Mouse (Mus musculus) thymus, postnatal 36 days (tissue): ENCODE data around the gene Zim1.

Source experiments
- DNase-seq, 2 experiments: peaks; one replicate each; pipeline ENCODE4 v3.0.0; 2022; ENCODE audit warnings: mixed read lengths in 2 of 2

Zim1 gene

DNA sequence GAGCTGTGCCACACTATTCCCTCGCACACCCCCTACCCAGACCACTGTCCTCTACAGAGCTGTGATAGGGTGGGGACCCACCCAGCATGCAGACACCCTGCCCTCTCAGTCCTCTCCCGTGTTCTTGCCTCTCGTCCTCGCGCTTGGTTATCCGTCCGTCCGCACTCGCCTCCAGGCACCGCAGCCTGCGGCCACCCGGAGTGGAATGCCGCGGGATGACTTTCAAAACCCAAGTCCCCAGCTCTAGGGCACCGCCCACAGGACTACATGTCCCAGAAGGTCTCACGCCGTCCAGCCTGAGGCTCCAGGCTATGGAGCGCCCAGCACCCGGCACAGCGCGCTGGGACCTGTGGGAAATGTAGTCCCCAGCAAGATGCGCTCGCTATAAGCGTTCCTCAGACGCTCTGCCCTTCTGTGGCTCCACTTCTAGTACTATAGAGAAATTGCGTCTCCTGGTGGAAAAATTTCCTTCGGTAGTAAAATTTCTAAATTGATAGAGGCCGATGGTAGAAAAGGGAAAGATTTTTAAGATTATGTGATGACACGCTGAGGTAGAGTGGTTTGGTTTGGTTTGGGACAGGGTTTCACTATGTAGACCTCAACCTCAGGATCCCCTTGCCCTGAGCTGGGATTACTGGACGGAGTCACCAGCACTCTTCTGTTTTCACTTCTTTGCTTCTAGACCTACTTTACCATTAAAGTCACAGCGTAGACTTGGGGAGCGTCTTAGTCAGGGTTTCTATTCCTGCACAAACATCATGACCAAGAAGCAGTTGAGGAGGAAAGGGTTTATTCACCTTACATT, at the start of gene Zim1:
TSS of gene Zim1 (minus strand) at position 210 of the 805 bp plus-strand sequence.
- no peak for DNase-seq

- no peak for DNase-seq
Observed at GRCm38 (mm10) chr7:6744281-6744904, 48.1 kb upstream of the Zim1 start.

DNA sequence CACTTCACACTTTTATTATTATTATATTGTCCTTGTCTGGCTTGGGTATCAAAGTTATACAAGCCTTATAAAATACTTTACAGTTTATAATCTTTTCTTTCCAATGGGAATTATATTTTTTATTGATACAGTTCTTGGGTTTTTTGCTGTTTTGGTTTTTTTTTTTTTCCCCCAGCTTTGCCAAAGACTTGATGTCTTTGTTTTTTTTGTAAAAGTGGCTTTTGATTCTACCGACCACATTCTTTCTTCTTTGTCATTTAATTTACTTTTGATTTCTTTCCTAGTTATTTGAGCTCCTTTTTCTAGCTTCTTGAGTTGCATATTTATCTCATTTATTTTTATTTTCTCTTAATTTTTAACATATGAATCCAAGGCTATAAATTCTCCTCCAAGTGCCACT, 39.8 kb upstream of the Zim1 start:
- no peak for DNase-seq

DNA sequence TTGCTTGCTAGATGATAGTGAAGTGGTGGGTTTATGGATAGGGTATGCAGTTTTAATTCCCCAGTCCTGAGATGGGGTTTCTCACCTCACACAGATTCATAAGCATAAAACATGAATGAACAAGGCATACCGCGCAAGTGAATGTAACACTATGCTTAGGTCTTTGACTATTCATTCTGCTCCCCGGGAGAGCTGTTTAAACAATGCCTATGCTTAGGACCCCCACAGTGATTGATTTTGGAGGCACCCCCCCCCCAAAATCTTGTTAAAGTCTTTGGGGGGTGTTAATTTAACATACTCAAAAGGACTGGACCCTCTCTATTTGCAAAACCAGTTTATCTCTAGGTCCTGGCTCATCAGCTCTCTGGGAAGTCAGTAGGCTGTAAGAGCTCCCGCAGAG, 35.7 kb upstream of the Zim1 start:
- DNase-seq: no peak

GRCm38 (mm10) chr7:6731373-6731772, 35.1 kb upstream of the Zim1 start:
- no peak for DNase-seq

- DNase-seq: no peak
Observed at GRCm38 (mm10) chr7:6730801-6731200, 34.6 kb upstream of the Zim1 start.

DNA sequence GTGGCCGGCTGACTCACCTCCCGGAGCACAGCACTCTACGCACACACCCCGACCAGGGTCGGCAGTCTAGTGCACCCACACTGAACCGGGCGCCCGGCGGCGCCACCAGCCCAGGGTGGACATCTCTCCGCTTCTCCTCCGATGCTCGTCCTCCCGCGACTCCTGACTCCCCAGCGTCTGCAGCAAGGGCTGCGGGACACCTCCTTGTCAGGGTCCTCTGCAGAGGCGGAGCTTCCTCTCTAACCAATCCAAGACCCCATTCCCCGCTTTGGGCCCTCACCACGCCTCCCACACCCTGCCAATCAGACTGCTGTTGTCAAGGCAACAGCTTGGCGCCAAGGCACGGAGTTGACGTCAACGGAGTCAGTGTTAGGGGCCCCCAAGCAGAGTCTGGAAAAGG, 34.0 kb upstream of the Zim1 start, which contains the start of the genes Peg3 and Usp29:
TSS of gene Peg3 (minus strand) at position 191 of the 400 bp plus-strand sequence.
TSS of gene Usp29 (plus strand) at position 338 of the 400 bp plus-strand sequence.
- no peak for DNase-seq

GRCm38 (mm10) chr7:6729061-6729817, 33.0 kb upstream of the Zim1 start:
- peak in 1 of 2 experiments; percentile 24 for DNase-seq

- no peak for DNase-seq
Observed at GRCm38 (mm10) chr7:6728263-6728931, 32.1 kb upstream of the Zim1 start.

GRCm38 (mm10) chr7:6727351-6728121, 31.3 kb upstream of the Zim1 start:
- no peak for DNase-seq

DNA sequence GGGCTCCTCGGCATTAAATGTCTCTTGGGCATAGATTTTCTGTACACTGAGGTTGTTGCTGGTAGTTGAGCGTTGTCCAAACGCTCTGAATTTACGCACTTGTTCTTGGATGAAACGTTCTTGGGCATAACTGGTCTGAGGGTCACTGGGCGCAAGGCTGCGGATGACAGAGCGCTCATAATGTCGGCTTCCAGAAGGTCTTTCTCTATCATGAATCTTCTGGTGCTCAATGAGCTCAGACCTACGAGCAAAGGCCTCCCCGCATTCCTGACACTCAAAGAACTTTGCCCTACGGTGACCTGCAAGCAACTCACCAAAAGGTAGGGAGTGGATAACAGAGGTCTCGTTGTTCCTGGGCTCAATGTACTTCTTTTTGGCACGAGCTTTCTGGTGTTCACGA, 13.1 kb upstream of the Zim1 start:
- no peak for DNase-seq

DNA sequence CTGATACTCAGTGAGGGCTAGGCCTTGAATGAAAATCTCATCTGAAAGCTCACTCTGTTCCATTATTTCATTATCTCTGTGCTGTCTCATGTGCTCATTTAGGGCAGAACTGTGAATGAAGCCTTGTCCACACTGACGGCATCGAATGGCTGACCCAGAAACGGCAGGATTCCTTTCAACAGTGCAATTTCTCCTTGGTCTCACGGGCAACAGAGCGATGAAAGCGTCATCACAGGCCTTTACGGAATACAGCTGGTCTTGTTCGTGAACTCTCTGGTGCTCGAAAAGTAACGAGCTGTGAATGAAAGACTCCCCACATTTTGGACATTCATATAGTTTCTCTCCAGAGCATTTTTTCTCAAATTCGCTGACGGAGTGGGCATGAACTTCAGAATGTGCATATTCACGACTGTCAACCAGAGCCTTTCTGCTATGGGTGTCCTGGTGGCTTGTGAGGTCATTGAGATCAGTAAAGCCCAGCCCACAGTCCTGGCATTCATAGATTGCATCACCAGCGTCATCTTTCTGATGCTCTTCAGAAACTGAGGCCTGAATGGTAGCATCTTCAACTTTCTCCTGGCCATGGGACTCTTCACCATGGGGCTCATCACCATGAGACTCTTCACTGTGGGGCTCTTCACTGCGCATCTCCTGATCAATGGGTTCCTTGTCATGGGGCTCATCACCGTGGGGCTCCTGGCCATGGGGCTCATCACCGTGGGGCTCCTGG, 12.4 kb upstream of the Zim1 start:
- no peak for DNase-seq

- DNase-seq: no peak
Observed at GRCm38 (mm10) chr7:6707416-6708015, 11.3 kb upstream of the Zim1 start.

DNA sequence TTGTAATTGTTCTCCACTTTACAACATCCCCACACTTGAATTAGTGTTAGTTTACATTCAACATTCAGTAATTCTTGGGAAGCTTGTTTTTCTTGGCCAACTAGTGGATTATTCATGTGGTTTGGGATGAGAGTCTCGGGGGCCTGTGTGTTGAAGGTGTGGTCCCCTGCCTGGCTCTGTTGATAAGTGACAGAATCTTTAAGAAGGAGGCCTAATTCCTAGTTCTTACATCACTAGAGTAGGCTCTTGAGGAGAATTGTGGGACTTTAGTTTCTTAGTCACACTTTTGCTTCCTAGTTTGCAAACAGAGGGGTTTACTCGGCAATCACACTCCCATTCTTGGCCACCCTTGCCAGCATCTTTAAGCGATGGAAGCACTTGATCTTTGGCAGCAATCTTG, 3.0 kb upstream of the Zim1 start:
- no peak for DNase-seq

GRCm38 (mm10) chr7:6685511-6685910, 10.7 kb downstream of the Zim1 start:
- DNase-seq: no peak

DNA sequence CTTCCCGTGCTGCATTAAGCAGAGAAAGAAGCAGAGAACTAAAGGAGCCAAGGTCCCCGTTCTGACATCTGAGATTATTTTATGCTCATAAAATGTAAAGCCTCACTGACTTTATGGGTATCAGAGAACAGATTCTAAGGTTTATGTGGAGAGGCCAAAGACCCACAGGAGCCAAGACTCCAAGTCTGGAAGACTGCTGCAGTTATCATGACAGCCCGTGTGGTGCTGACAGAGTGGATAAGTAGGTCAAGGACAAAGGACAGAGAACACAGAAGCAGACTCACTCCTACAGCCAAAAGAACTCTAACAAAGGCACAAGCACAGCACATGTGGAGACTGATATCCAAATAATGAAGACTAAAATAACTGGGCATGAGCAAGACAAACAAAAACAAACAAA, 29.5 kb downstream of the Zim1 start:
- DNase-seq: no peak

GRCm38 (mm10) chr7:6663430-6663829, 32.8 kb downstream of the Zim1 start:
- no peak for DNase-seq

- DNase-seq: no peak
Observed at GRCm38 (mm10) chr7:6659605-6660004, 36.6 kb downstream of the Zim1 start.

DNA sequence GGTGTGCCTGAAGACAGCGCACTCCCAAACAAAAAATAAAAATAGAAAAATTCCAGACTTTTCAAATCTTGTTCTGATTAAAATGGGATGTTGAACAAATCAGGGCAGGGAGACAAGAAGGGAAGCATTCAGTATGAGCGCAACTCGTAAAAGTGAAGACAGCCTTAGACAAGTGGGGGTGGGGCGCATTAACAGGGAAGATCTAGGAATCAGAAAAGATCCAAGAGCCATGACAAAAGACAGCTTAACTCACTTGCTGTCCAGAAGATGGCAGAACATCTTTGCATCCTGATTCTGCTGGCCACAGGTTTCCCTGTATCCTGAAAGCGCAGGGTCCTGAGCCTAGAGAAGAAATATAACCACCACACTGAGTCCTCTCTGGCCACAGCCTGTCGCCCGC, 37.6 kb downstream of the Zim1 start:
- no peak for DNase-seq

DNA sequence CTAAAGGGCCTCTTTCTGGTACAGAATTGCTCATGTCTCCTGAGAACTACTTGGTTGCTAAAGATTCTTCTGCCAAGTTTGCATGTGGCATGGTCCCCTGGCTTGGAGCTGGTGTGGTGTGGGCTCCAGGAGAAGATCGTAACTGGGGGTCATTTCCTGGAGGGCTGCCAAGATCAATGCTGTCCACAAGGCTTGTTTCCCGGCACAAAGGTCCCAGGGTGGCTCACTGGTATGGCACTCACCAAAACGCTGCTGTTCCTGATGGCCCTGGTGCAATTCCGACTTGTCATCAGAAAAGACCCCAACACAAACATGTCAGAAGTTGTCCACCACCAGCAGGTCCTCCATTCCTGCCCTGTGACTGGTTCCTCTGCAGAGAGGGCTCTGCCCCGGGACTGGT, 44.1 kb downstream of the Zim1 start:
- no peak for DNase-seq

- no peak for DNase-seq
Observed at GRCm38 (mm10) chr7:6651221-6651620, 45.0 kb downstream of the Zim1 start.
